Mouse (Mus musculus) embryonic fibroblast, embryonic 13.5 days (primary cell): ENCODE measurements around the gene Akap2.

Experiments used
- CTCF ChIP-seq: IDR thresholded peaks from 2 replicates; pipeline ENCODE4 v1.5.1; 2011; ENCODE audit warnings: mild to moderate bottlenecking, control low read depth, low read length, moderate library complexity, borderline replicate concordance; ENCODE audit not compliant: insufficient read depth
- POLR2A ChIP-seq: IDR thresholded peaks from 2 replicates; pipeline ENCODE4 v1.6.1; 2011; ENCODE audit warnings: low read depth, mild to moderate bottlenecking, control low read depth, low read length, moderate library complexity

GRCm38 (mm10) chr4:57812916-57813575 is 95.6 kb downstream of the Akap2 start:
- TF ChIP-seq POLR2A = no peak
- no peak for TF ChIP-seq CTCF
